Mouse (Mus musculus) hindbrain, embryonic 14.5 days (tissue): ENCODE data around the gene 1600014C10Rik. TPM values are rescaled to one million over a fixed set of nuclear protein-coding genes. Genes with fewer than 3 reads are reported as not detected.

Source experiments
- ATAC-seq: fragments of 200-750 bp; cut with Nextera tagmentation; 2 replicates; pipeline ENCODE4 v1.8.0; 2017; ENCODE audit warnings: moderate number of reproducible peaks, mild to moderate bottlenecking, moderate TSS enrichment, moderate library complexity; ENCODE audit not compliant: low FRiP score
- DNase-seq: peaks from one replicate; pipeline ENCODE4 v3.0.0-alpha.2; 2015; ENCODE audit warnings: low spot score
- H3K27ac ChIP-seq: fragments of 300-500 bp; sonication (generic); 2 replicates; pipeline ENCODE4 v1.5.1; 2014; ENCODE audit warnings: mild to moderate bottlenecking, moderate library complexity
- H3K27me3 ChIP-seq: fragments of 300-500 bp; sonication (generic); 2 replicates; pipeline ENCODE4 v1.6.1; 2014; ENCODE audit warnings: mild to moderate bottlenecking, low read length, mixed read lengths; ENCODE audit not compliant: control insufficient read depth, insufficient read depth
- H3K36me3 ChIP-seq: fragments of 300-500 bp; sonication (generic); replicated peaks from 2 replicates; pipeline ENCODE4 v1.6.1; 2014; ENCODE audit not compliant: control insufficient read depth, insufficient read depth
- H3K4me1 ChIP-seq: fragments of 300-500 bp; sonication (generic); replicated peaks from 2 replicates; pipeline ENCODE4 v1.6.1; 2014; ENCODE audit warnings: antibody characterized with exemption, low read length, mixed read lengths; ENCODE audit not compliant: control insufficient read depth, insufficient read depth
- H3K4me2 ChIP-seq: fragments of 300-500 bp; sonication (generic); replicated peaks from 2 replicates; pipeline ENCODE4 v1.6.1; 2014; ENCODE audit warnings: mild to moderate bottlenecking, moderate library complexity
- H3K4me3 ChIP-seq: fragments of 300-500 bp; sonication (generic); replicated peaks from 2 replicates; pipeline ENCODE4 v1.5.1; 2014; ENCODE audit warnings: mild to moderate bottlenecking, low read length
- H3K9ac ChIP-seq: fragments of 300-500 bp; sonication (generic); 2 replicates; pipeline ENCODE4 v1.6.1; 2014
- H3K9me3 ChIP-seq: fragments of 300-500 bp; sonication (generic); 2 replicates; pipeline ENCODE4 v1.6.1; 2016; ENCODE audit warnings: low read length; ENCODE audit not compliant: control insufficient read depth
- WGBS: fragments of 180-500 bp; shearing (Covaris S2); extraction: QIAGEN DNeasy Blood & Tissue Kit; methylation state at CpG from one replicate; pipeline ENCODE4 v1.1.7; 2014; 5-methylcytosine and 5-hydroxymethylcytosine counted together
- polyA plus RNA-seq: library from polyadenylated mRNA; unstranded; fragments of >200 nt; fragmentation: Nextera tagmentation; extraction: Ambion mirVana; gene quantifications from 2 replicates; pipeline ENCODE4 v1.2.1, GENCODE M21; 2014

Gene 1600014C10Rik
- polyA plus RNA-seq, 1 experiment from 2014 or later: 29.2 TPM

DNA sequence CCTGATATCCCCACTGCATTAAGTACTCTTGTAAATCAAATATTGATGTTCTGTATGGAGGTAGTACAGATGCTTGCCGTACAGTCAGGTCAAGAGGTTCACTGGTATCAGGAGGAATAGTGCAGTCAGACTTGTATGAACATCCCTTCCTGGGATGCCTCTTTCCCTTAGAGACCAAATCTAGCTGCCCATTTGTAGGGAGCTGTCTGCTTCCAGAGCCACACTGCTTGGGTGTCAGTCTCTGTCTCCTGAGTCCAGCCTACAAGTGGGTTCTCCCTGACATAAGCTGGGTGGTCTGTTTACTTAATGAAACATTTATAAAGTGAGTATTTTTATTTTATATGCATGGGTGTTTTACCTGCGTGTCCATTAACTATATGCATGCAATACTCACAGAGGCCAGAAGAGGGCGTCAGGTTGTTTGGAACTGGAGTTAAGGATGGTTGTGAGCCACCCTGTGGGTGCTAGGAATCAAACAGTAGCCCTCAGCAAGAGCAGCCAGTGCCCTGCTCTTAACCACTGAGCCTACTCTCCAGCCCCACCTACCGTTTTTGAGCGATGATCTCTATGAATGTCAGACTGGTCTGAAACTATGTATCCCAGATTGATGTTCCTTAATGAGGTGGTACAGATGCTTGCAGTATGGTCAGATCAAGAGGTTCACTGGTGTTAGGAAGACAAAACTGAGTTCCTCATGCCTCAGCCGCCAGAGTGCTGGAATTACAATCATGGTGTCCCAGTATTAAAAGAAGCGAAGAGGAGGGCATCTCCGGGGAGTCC, 7.2 kb downstream of the 1600014C10Rik start:
- DNase-seq (no peak), ATAC-seq (no peak)
- no peak overlapping the region for H3K27ac ChIP-seq
- no peaks in the 10 kb centered on the region for H3K9me3 ChIP-seq
- H3K36me3 ChIP-seq: peaks cover 7% of the 10 kb centered on the region; the same call in 1 of the 2 replicates
- H3K4me3 ChIP-seq: no peak overlapping the region
- 93% methylated on average over 8 of the region's 8 CpGs for WGBS
- H3K27me3 ChIP-seq: no peaks in the 10 kb centered on the region
- no peaks in the 10 kb centered on the region for H3K4me1 ChIP-seq
- no peak overlapping the region for H3K4me2 ChIP-seq
- H3K9ac ChIP-seq: no peak overlapping the region

GRCm38 (mm10) chr7:38191146-38191545, 8.1 kb downstream of the 1600014C10Rik start:
- Histone ChIP-seq H3K27ac (no peak overlapping the region), H3K9me3 (no peaks in the 10 kb centered on the region), H3K9ac (no peak overlapping the region), H3K36me3 (peaks cover 7% of the 10 kb centered on the region; the same call in 1 of the 2 replicates), H3K27me3 (no peaks in the 10 kb centered on the region), H3K4me2 (no peak overlapping the region), H3K4me3 (no peak overlapping the region), H3K4me1 (no peaks in the 10 kb centered on the region)
- no peak for DNase-seq
- no peak for ATAC-seq
- WGBS: 64% methylated on average over 8 of the region's 8 CpGs

DNA sequence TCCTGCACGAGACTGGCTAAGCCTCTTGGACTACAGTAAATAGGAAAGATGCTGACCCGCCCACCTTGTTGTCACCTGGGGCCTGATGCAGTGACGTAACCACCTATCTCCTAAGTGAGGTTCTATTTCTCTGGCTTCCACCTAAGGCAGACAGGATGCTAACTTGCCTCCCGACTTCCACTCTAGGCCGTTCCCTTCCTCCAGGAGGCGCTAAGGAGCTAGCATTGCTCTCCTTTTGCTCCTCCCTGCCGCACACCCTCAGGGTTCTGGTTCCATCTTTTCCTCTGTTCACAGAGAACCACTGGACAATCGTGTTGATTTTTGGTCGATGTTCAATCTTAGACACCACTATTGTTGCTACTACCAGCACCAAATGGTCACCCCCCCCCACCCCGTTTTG, 8.6 kb downstream of the 1600014C10Rik start:
- H3K9me3 ChIP-seq: no peaks in the 10 kb centered on the region
- no peaks in the 10 kb centered on the region for H3K4me1 ChIP-seq
- no peak overlapping the region for H3K9ac ChIP-seq
- no peaks in the 10 kb centered on the region for H3K27me3 ChIP-seq
- no peak for DNase-seq
- H3K27ac ChIP-seq: no peak overlapping the region
- H3K4me2 ChIP-seq: no peak overlapping the region
- no peak overlapping the region for H3K4me3 ChIP-seq
- WGBS: 42% methylated on average over 10 of the region's 10 CpGs
- H3K36me3 ChIP-seq: peaks cover 7% of the 10 kb centered on the region; the same call in 1 of the 2 replicates
- no peak for ATAC-seq

GRCm38 (mm10) chr7:38199907-38200605, 17.0 kb downstream of the 1600014C10Rik start:
- Histone ChIP-seq H3K9me3 (no peaks in the 10 kb centered on the region), H3K36me3 (no peaks in the 10 kb centered on the region), H3K4me2 (peak overlapping the region; percentile 58), H3K9ac (peak overlapping the region; percentile 45), H3K4me3 (peak overlapping the region; percentile 26), H3K27me3 (no peaks in the 10 kb centered on the region), H3K4me1 (no peaks in the 10 kb centered on the region), H3K27ac (peak overlapping the region; percentile 9; the same call in 1 of the 2 replicates)
- 75% methylated on average over 8 of the region's 8 CpGs for WGBS
- ATAC-seq: no peak
- DNase-seq: no peak

DNA sequence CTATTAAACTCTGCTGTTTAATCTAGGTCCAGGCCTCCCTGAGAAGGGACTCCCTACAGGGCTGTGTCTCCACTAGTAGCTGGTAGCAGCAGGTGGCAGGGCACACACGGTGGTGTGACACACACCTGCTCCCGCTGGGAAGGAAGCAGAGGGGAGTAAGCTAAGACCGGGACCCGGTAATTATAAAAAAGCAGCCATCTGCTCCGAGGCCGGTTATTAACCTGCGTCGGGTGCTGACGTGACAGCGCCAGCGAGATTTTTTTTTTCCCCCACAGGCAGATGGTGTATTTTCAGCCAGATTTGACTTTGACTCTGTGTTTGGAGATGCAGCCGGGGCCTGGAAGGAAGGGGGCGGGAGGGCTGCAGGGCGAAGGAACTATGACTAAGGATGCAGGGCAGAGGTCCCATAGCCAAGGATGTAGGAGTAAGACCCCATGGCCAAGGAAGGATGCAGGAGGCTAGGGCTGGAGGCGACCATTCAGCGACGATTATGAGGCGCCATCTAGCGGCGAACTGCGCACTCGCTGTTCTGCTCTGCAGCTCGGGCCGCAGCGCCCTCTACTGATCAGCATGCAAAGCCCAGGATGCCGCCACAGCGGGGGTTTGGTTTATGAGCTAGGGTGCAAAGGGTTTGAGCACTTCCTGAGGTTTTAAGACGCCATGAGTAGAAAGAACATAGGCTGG, 17.7 kb downstream of the 1600014C10Rik start:
- Histone ChIP-seq H3K4me2 (peak overlapping the region; percentile 58), H3K36me3 (no peaks in the 10 kb centered on the region), H3K9ac (peak overlapping the region; percentile 45), H3K9me3 (no peaks in the 10 kb centered on the region), H3K27ac (peak overlapping the region; percentile 9; the same call in 1 of the 2 replicates), H3K4me1 (no peaks in the 10 kb centered on the region), H3K4me3 (peak overlapping the region; percentile 26), H3K27me3 (no peaks in the 10 kb centered on the region)
- WGBS: 2% methylated on average over 28 of the region's 28 CpGs
- peak; percentile 88 for ATAC-seq
- peak; percentile 94 for DNase-seq

GRCm38 (mm10) chr7:38201290-38201658, 18.3 kb downstream of the 1600014C10Rik start:
- H3K9me3 ChIP-seq: no peaks in the 10 kb centered on the region
- DNase-seq (no peak), ATAC-seq (no peak)
- peak overlapping the region; percentile 58 for H3K4me2 ChIP-seq
- H3K36me3 ChIP-seq: no peaks in the 10 kb centered on the region
- H3K4me1 ChIP-seq: no peaks in the 10 kb centered on the region
- WGBS: 48% methylated on average over 3 of the region's 3 CpGs
- no peak overlapping the region for H3K27ac ChIP-seq
- no peaks in the 10 kb centered on the region for H3K27me3 ChIP-seq
- H3K4me3 ChIP-seq: no peak overlapping the region
- H3K9ac ChIP-seq: no peak overlapping the region

GRCm38 (mm10) chr7:38204314-38204713, 21.3 kb downstream of the 1600014C10Rik start:
- no peak overlapping the region for H3K4me2 ChIP-seq
- H3K27ac ChIP-seq: no peak overlapping the region
- 92% methylated on average over 6 of the region's 6 CpGs for WGBS
- no peak for ATAC-seq
- no peak overlapping the region for H3K4me3 ChIP-seq
- H3K4me1 ChIP-seq: no peaks in the 10 kb centered on the region
- H3K36me3 ChIP-seq: no peaks in the 10 kb centered on the region
- no peak for DNase-seq
- H3K9ac ChIP-seq: no peak overlapping the region
- H3K9me3 ChIP-seq: no peaks in the 10 kb centered on the region
- H3K27me3 ChIP-seq: no peaks in the 10 kb centered on the region

GRCm38 (mm10) chr7:38205801-38206200, 22.8 kb downstream of the 1600014C10Rik start:
- H3K9ac ChIP-seq: no peak overlapping the region
- DNase-seq (no peak), ATAC-seq (no peak)
- no peak overlapping the region for H3K27ac ChIP-seq
- no peaks in the 10 kb centered on the region for H3K9me3 ChIP-seq
- 23% methylated on average over 2 of the region's 2 CpGs for WGBS
- no peak overlapping the region for H3K4me2 ChIP-seq
- no peaks in the 10 kb centered on the region for H3K36me3 ChIP-seq
- H3K4me3 ChIP-seq: no peak overlapping the region
- H3K27me3 ChIP-seq: no peaks in the 10 kb centered on the region
- no peaks in the 10 kb centered on the region for H3K4me1 ChIP-seq

DNA sequence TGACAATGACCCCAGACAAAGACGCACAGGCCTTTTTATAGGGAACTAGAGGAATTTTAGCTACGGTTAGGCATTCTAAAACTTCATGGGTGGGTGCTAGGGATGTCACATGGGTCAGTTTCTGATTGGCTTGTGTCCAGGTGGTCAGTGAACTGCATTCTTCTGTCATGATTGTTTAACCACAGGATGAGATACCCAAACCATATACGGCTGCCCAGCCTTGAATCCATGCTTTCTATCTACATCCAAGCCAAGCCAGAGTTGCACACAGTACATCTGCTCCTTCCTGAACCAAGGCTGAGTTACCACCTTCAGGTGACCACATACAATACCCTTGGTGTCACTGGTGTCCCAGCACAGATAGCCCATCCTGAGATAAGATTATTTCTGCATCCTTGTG, 23.5 kb downstream of the 1600014C10Rik start:
- DNase-seq (no peak), ATAC-seq (no peak)
- Histone ChIP-seq H3K27me3 (no peaks in the 10 kb centered on the region), H3K27ac (no peak overlapping the region), H3K4me2 (no peak overlapping the region), H3K36me3 (no peaks in the 10 kb centered on the region), H3K4me1 (no peaks in the 10 kb centered on the region), H3K9ac (no peak overlapping the region), H3K9me3 (no peaks in the 10 kb centered on the region), H3K4me3 (no peak overlapping the region)
- 78% methylated on average over 3 of the region's 3 CpGs for WGBS
